Mouse (Mus musculus) gastrocnemius, postnatal 14 days (tissue): ENCODE results near the gene Npcd. TPM values are rescaled to one million over a fixed set of nuclear protein-coding genes. Genes with fewer than 3 reads are reported as not detected.
"Not testable (repeated sequence)": the region's sequence is repeated elsewhere in the genome, so short reads cannot be mapped to it uniquely, and the experiment has no call there.

Source experiments
- DNase-seq: peaks from one replicate; pipeline ENCODE4 v3.0.0; 2021; ENCODE audit warnings: mixed read lengths
- intact Hi-C: fragments of 180-260 bp; cut with DNase I; formaldehyde crosslinking; loops from one replicate; pipeline ENCODE4 v1.15.1; 2025; ENCODE audit warnings: low total_unique reads
- total RNA-seq, 2 experiments: library from RNA; stranded (reverse); gene quantifications; 2 replicates each; pipeline ENCODE4 v1.2.3; 2021

Npcd gene
- total RNA-seq, 2 experiments from 2014 or later, result 0.47 to 0.55 TPM

GRCm38 (mm10) chr15:79832064-79832900 lies 1.8 kb downstream of the Npcd start:
- intact Hi-C loops, result loop anchor here (2.0 kb wide), 1 partner anchor 51 kb away; no protein-coding TSS in a partner anchor
- DNase-seq, result peak; percentile 77

GRCm38 (mm10) chr15:79830388-79830787 lies 3.6 kb downstream of the Npcd start:
- intact Hi-C loops, result no loop called here
- DNase-seq, result peak; percentile 70

- no peak for DNase-seq
- intact Hi-C loops, result no loop called here
Observed at GRCm38 (mm10) chr15:79829431-79829830, 4.6 kb downstream of the Npcd start.

- DNase-seq, result peak; percentile 50
- intact Hi-C loops, result no loop called here
Observed at GRCm38 (mm10) chr15:79828366-79829035, 5.5 kb downstream of the Npcd start.

- intact Hi-C loops, result no loop called here
- no peak for DNase-seq
Observed at GRCm38 (mm10) chr15:79827778-79828210, 6.2 kb downstream of the Npcd start.

GRCm38 (mm10) chr15:79827061-79827777 lies 6.8 kb downstream of the Npcd start:
- no peak for DNase-seq

GRCm38 (mm10) chr15:79826221-79826935 lies 7.7 kb downstream of the Npcd start:
- intact Hi-C loops, result no loop called here
- DNase-seq, result no peak

More at GRCm38 (mm10) chr15:79827061-79827777, 6.8 kb downstream of the Npcd start:
- intact Hi-C loops, result no loop called here

GRCm38 (mm10) chr15:79825146-79825825 lies 8.8 kb downstream of the Npcd start:
- intact Hi-C loops, result no loop called here
- no peak for DNase-seq

- intact Hi-C loops, result no loop called here
- DNase-seq, result peak; percentile 75
Observed at GRCm38 (mm10) chr15:79823588-79824280, 10.3 kb downstream of the Npcd start.

- no peak for DNase-seq
- intact Hi-C loops, result no loop called here
Observed at GRCm38 (mm10) chr15:79822265-79823199, 11.5 kb downstream of the Npcd start.

- intact Hi-C loops, result no loop called here
- DNase-seq, result no peak
Observed at GRCm38 (mm10) chr15:79818325-79818724, 15.7 kb downstream of the Npcd start.

- intact Hi-C loops, result no loop called here
- DNase-seq, result no peak
Observed at GRCm38 (mm10) chr15:79813666-79814258, 20.3 kb downstream of the Npcd start.

- intact Hi-C loops, DNase-seq: not testable (repeated sequence)
Observed at GRCm38 (mm10) chr15:79812840-79813239, 21.2 kb downstream of the Npcd start.

GRCm38 (mm10) chr15:79810997-79811396 lies 23.0 kb downstream of the Npcd start:
- intact Hi-C loops, result no loop called here

GRCm38 (mm10) chr15:79810061-79810460 lies 24.0 kb downstream of the Npcd start:
- intact Hi-C loops, result no loop called here

More at GRCm38 (mm10) chr15:79810997-79811396, 23.0 kb downstream of the Npcd start:
- no peak for DNase-seq

GRCm38 (mm10) chr15:79808658-79809057 lies 25.4 kb downstream of the Npcd start:
- DNase-seq, result no peak
- intact Hi-C loops, result no loop called here

More at GRCm38 (mm10) chr15:79810061-79810460, 24.0 kb downstream of the Npcd start:
- DNase-seq, result no peak

- DNase-seq, result no peak
- intact Hi-C loops, result no loop called here
Observed at GRCm38 (mm10) chr15:79808114-79808513, 25.9 kb downstream of the Npcd start.
